Comparison of ENCODE assay signal across 13 mouse cellular contexts in the genomic region with DNA sequence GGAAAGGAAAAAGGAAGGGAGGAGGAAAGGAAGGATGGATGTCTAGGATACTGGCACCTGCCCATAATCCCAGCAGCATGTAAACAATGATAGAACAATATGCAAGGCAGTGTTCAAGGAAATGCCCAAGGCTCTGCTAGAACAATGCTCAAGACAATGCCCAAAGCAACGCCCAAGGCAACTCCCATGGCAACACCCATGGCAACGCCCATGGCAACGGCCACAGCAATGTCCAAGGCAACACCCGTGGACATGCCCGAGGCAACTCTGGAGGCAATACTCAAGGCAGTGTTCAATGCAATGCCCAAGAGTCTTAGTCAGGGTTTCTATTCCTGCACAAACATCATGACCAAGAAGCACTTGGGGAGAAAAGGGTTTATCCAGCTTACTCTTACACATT.
"Had no signal": no experiment of that assay in that cellular context is flagged by ENCODE, and none has a peak within 500 bp of the region (broad histone marks: within the 10 kb centered on the region; RNA-seq: fewer than 3 reads in every experiment).

No protein-coding gene starts in this region.

- H3K9me3 ChIP-seq: limb, embryonic 10.5 days; liver, embryonic 15.5 days; stomach, embryonic 15.5 days had no signal

- DNase-seq: kidney, adult 18-20 months; kidney, postnatal 14 days; lung, embryonic 14.5 days; midbrain, embryonic 14.5 days; retina, postnatal 1 day; thymus, postnatal 36 days had no signal

- H3K4me3 ChIP-seq: left cerebral cortex, adult 2 months; limb, embryonic 10.5 days; liver, embryonic 15.5 days; midbrain, embryonic 10.5 days; neural tube, embryonic 12.5 days; stomach, embryonic 15.5 days had no signal

- H3K4me1 ChIP-seq: limb, embryonic 10.5 days; liver, embryonic 15.5 days; midbrain, embryonic 10.5 days; neural tube, embryonic 12.5 days; stomach, embryonic 15.5 days had no signal

- H3K36me3 ChIP-seq: limb, embryonic 10.5 days; liver, embryonic 15.5 days; midbrain, embryonic 10.5 days; neural tube, embryonic 12.5 days; stomach, embryonic 15.5 days had no signal

- H3K27ac ChIP-seq: left cerebral cortex, adult 2 months; limb, embryonic 10.5 days; liver, embryonic 15.5 days; midbrain, embryonic 10.5 days; neural tube, embryonic 12.5 days; stomach, embryonic 15.5 days had no signal

- H3K9ac ChIP-seq: liver, embryonic 15.5 days; lung, embryonic 14.5 days; neural tube, embryonic 12.5 days; stomach, embryonic 15.5 days had no signal

- H3K4me2 ChIP-seq: liver, embryonic 11.5 days; liver, embryonic 15.5 days; lung, embryonic 14.5 days; neural tube, embryonic 12.5 days; stomach, embryonic 15.5 days had no signal

- H3K27me3 ChIP-seq: liver, embryonic 15.5 days; neural tube, embryonic 12.5 days; stomach, embryonic 15.5 days had no signal
